Mouse (Mus musculus) neural tube, embryonic 11.5 days (tissue): ENCODE results near the gene Emp3. TPM values are rescaled to one million over a fixed set of nuclear protein-coding genes. Genes with fewer than 3 reads are reported as not detected.
"Not testable (repeated sequence)": the region's sequence is repeated elsewhere in the genome, so short reads cannot be mapped to it uniquely, and the experiment has no call there.

Experiments used
- ATAC-seq: fragments of 200-750 bp; cut with Nextera tagmentation; 2 replicates; pipeline ENCODE4 v1.8.0; 2017; ENCODE audit warnings: moderate number of reproducible peaks, mild to moderate bottlenecking, moderate TSS enrichment, moderate library complexity; ENCODE audit not compliant: insufficient read depth, low FRiP score, low TSS enrichment
- DNase-seq: peaks from one replicate; pipeline ENCODE4 v3.0.0-alpha.2; 2015; ENCODE audit warnings: low spot score
- H3K27ac ChIP-seq: fragments of 300-500 bp; sonication (generic); 2 replicates; pipeline ENCODE4 v1.5.1; 2014; ENCODE audit warnings: low read depth, mild to moderate bottlenecking, low read length
- H3K27me3 ChIP-seq: fragments of 300-500 bp; sonication (generic); 2 replicates; pipeline ENCODE4 v1.6.1; 2014; ENCODE audit warnings: mild to moderate bottlenecking, low read length, mixed read lengths; ENCODE audit not compliant: control insufficient read depth, insufficient read depth
- H3K36me3 ChIP-seq: fragments of 300-500 bp; sonication (generic); 2 replicates; pipeline ENCODE4 v1.6.1; 2014; ENCODE audit warnings: mild to moderate bottlenecking, low read length, moderate library complexity, mixed read lengths; ENCODE audit not compliant: control insufficient read depth, insufficient read depth
- H3K4me1 ChIP-seq: fragments of 300-500 bp; sonication (generic); 2 replicates; pipeline ENCODE4 v1.6.1; 2014; ENCODE audit warnings: low read length, mixed read lengths; ENCODE audit not compliant: control insufficient read depth, insufficient read depth
- H3K4me2 ChIP-seq: fragments of 300-500 bp; sonication (generic); 2 replicates; pipeline ENCODE4 v1.6.1; 2014; ENCODE audit warnings: low read depth, mild to moderate bottlenecking, moderate library complexity
- H3K4me3 ChIP-seq: fragments of 300-500 bp; sonication (generic); 2 replicates; pipeline ENCODE4 v1.5.1; 2014; ENCODE audit warnings: low read depth, low read length
- H3K9ac ChIP-seq: fragments of 300-500 bp; sonication (generic); 2 replicates; pipeline ENCODE4 v1.6.1; 2014; ENCODE audit warnings: mild to moderate bottlenecking, low read length
- H3K9me3 ChIP-seq: fragments of 300-500 bp; sonication (generic); 2 replicates; pipeline ENCODE4 v1.6.1; 2016; ENCODE audit warnings: low read length; ENCODE audit not compliant: control insufficient read depth
- WGBS: fragments of 180-500 bp; shearing (Covaris S2); extraction: QIAGEN DNeasy Blood & Tissue Kit; methylation state at CpG from one replicate; pipeline ENCODE4 v1.1.7; 2014; 5-methylcytosine and 5-hydroxymethylcytosine counted together
- polyA plus RNA-seq: library from polyadenylated mRNA; unstranded; fragments of >200 nt; fragmentation: Nextera tagmentation; extraction: Ambion mirVana; gene quantifications from 2 replicates; pipeline ENCODE4 v1.2.1, GENCODE M21; 2014

Gene Emp3
- 20.3 and 24.6 TPM in 2 replicates for polyA plus RNA-seq

GRCm38 (mm10) chr7:45921242-45921621 lies at the start of gene Emp3:
Gene Emp3, minus strand, starts transcription at chr7:45921404.
- no peak for DNase-seq
- 51% methylated on average over 9 of the region's 9 CpGs for WGBS
- ATAC-seq: no peak
- no peak within 1 kb of the TSS; the same call in 1 of the 2 replicates for H3K9ac ChIP-seq
- peak within 1 kb of the TSS; percentile 7; the same call in 1 of the 2 replicates for H3K4me2 ChIP-seq
- H3K9me3 ChIP-seq: no peaks in the 10 kb centered on the region
- H3K36me3 ChIP-seq: no peaks in the 10 kb centered on the region
- H3K4me1 ChIP-seq: peaks cover 12% of the 10 kb centered on the region
- no peaks in the 10 kb centered on the region for H3K27me3 ChIP-seq
- no peak within 1 kb of the TSS for H3K27ac ChIP-seq
- no peak within 1 kb of the TSS for H3K4me3 ChIP-seq

GRCm38 (mm10) chr7:45956611-45957010 lies 35.4 kb upstream of the Emp3 start:
- Histone ChIP-seq H3K4me2 (no peak overlapping the region), H3K27me3 (no peaks in the 10 kb centered on the region), H3K4me1 (no peaks in the 10 kb centered on the region), H3K4me3 (no peak overlapping the region), H3K9me3 (no peaks in the 10 kb centered on the region), H3K27ac (no peak overlapping the region), H3K9ac (no peak overlapping the region), H3K36me3 (no peaks in the 10 kb centered on the region)
- 69% methylated on average over 4 of the region's 4 CpGs for WGBS
- ATAC-seq (no peak), DNase-seq (no peak)

- Histone ChIP-seq H3K9me3 (no peaks in the 10 kb centered on the region), H3K27me3 (no peaks in the 10 kb centered on the region), H3K27ac (no peak overlapping the region), H3K4me2 (no peak overlapping the region), H3K9ac (no peak overlapping the region), H3K4me3 (no peak overlapping the region), H3K4me1 (no peaks in the 10 kb centered on the region), H3K36me3 (no peaks in the 10 kb centered on the region)
- 85% methylated on average over 4 of the region's 4 CpGs for WGBS
- ATAC-seq (no peak), DNase-seq (no peak)
Measured at GRCm38 (mm10) chr7:45949061-45949460, 27.9 kb upstream of the Emp3 start.

GRCm38 (mm10) chr7:45943280-45943679 lies 22.1 kb upstream of the Emp3 start:
- not testable (repeated sequence) for H3K4me1 ChIP-seq, H3K9ac ChIP-seq, H3K27ac ChIP-seq, H3K27me3 ChIP-seq, H3K9me3 ChIP-seq, DNase-seq, H3K4me2 ChIP-seq, H3K4me3 ChIP-seq, ATAC-seq, H3K36me3 ChIP-seq
- WGBS: 88% methylated on average over 1 of the region's 1 CpGs

- Histone ChIP-seq H3K4me3 (no peak overlapping the region), H3K4me1 (no peaks in the 10 kb centered on the region), H3K36me3 (no peaks in the 10 kb centered on the region), H3K27ac (no peak overlapping the region), H3K9me3 (no peaks in the 10 kb centered on the region), H3K27me3 (no peaks in the 10 kb centered on the region), H3K9ac (no peak overlapping the region), H3K4me2 (no peak overlapping the region)
- ATAC-seq (no peak), DNase-seq (no peak)
- 92% methylated on average over 9 of the region's 9 CpGs for WGBS
Measured at GRCm38 (mm10) chr7:45941986-45942385, 20.8 kb upstream of the Emp3 start.

- no peak overlapping the region for H3K4me2 ChIP-seq
- ATAC-seq: no peak
- no peak overlapping the region for H3K4me3 ChIP-seq
- H3K36me3 ChIP-seq: no peaks in the 10 kb centered on the region
- H3K27me3 ChIP-seq: no peaks in the 10 kb centered on the region
- H3K9ac ChIP-seq: no peak overlapping the region
- no peaks in the 10 kb centered on the region for H3K4me1 ChIP-seq
- no peaks in the 10 kb centered on the region for H3K9me3 ChIP-seq
- H3K27ac ChIP-seq: no peak overlapping the region
- DNase-seq: no peak
- WGBS: 50% methylated on average over 2 of the region's 2 CpGs
Measured at GRCm38 (mm10) chr7:45939836-45940235, 18.6 kb upstream of the Emp3 start.

GRCm38 (mm10) chr7:45935114-45935513 lies 13.9 kb upstream of the Emp3 start:
- Histone ChIP-seq H3K9ac (no peak overlapping the region), H3K4me1 (no peaks in the 10 kb centered on the region), H3K4me3 (no peak overlapping the region), H3K27ac (no peak overlapping the region), H3K4me2 (no peak overlapping the region), H3K9me3 (no peaks in the 10 kb centered on the region), H3K36me3 (no peaks in the 10 kb centered on the region), H3K27me3 (no peaks in the 10 kb centered on the region)
- 38% methylated on average over 7 of the region's 7 CpGs for WGBS
- no peak for ATAC-seq
- DNase-seq: peak; percentile 60

GRCm38 (mm10) chr7:45933766-45934165 lies 12.6 kb upstream of the Emp3 start:
- H3K9me3 ChIP-seq, H3K36me3 ChIP-seq, ATAC-seq, H3K4me3 ChIP-seq, H3K27ac ChIP-seq, DNase-seq, H3K27me3 ChIP-seq, H3K4me2 ChIP-seq, H3K4me1 ChIP-seq, H3K9ac ChIP-seq: not testable (repeated sequence)
- 94% methylated on average over 12 of the region's 12 CpGs for WGBS

- no peak for ATAC-seq
Measured at GRCm38 (mm10) chr7:45929688-45930087, 8.5 kb upstream of the Emp3 start.

More at GRCm38 (mm10) chr7:45929688-45930087, 8.5 kb upstream of the Emp3 start:
- no peak for DNase-seq
- Histone ChIP-seq H3K9me3 (no peaks in the 10 kb centered on the region), H3K4me2 (no peak overlapping the region), H3K36me3 (no peaks in the 10 kb centered on the region), H3K4me3 (no peak overlapping the region), H3K4me1 (no peaks in the 10 kb centered on the region), H3K9ac (no peak overlapping the region), H3K27me3 (no peaks in the 10 kb centered on the region), H3K27ac (no peak overlapping the region)
- WGBS: 81% methylated on average over 1 of the region's 1 CpGs
